Mouse (Mus musculus) subcutaneous adipose tissue, adult 2 months (tissue): Measurements from ENCODE around the gene Wwp2. TPM values are rescaled to one million over a fixed set of nuclear protein-coding genes. Genes with fewer than 3 reads are reported as not detected.

Experiments used
- polyA plus RNA-seq: library from polyadenylated mRNA; depleted of rRNA; stranded (reverse); fragments of >200 nt; gene quantifications from 2 replicates; pipeline ENCODE4 v1.2.3, GENCODE M21; 2012; ENCODE audit warnings: low replicate concordance; rRNA removed

Wwp2 gene
- polyA plus RNA-seq, result 22.7 and 37.6 TPM in 2 replicates

GRCm38 (mm10) chr8:107435962-107436831, at the start of gene Wwp2:
Gene Wwp2, plus strand, starts transcription at chr8:107436365.

GRCm38 (mm10) chr8:107403038-107403781, 33.0 kb upstream of the Wwp2 start, which contains the start of gene Nqo1:
Gene Nqo1, minus strand, starts transcription at chr8:107403206.

GRCm38 (mm10) chr8:107424597-107425229, 11.5 kb upstream of the Wwp2 start, which contains the start of gene Nob1:
Gene Nob1, minus strand, starts transcription at chr8:107425051.

GRCm38 (mm10) chr8:107587995-107588780, 152.0 kb downstream of the Wwp2 start, which contains the start of gene Psmd7:
Gene Psmd7, minus strand, starts transcription at chr8:107588464.

Other genes with a start within 250 kb of the Wwp2 start
- 18.1 and 34.8 TPM in 2 replicates for gene Nfat5, start 142.9 kb upstream of the Wwp2 start, polyA plus RNA-seq
- 6.5 and 7.2 TPM in 2 replicates for gene Nqo1, start 33.2 kb upstream of the Wwp2 start, polyA plus RNA-seq
- gene Nob1, start 11.3 kb upstream of the Wwp2 start, polyA plus RNA-seq, result 19.6 and 51.3 TPM in 2 replicates
- 56.2 and 72.4 TPM in 2 replicates for gene Psmd7, start 152.1 kb downstream of the Wwp2 start, polyA plus RNA-seq